Mouse (Mus musculus) midbrain, embryonic 11.5 days (tissue): ENCODE measurements around the gene Galnt10. TPM values are rescaled to one million over a fixed set of nuclear protein-coding genes. Genes with fewer than 3 reads are reported as not detected.
A peak's percentile ranks its signal among the peaks of the same experiment; 100 is the strongest.

Source experiments
- ATAC-seq: fragments of 200-750 bp; cut with Nextera tagmentation; 2 replicates; pipeline ENCODE4 v1.8.0; 2017; ENCODE audit warnings: moderate TSS enrichment, moderate library complexity; ENCODE audit not compliant: low FRiP score
- DNase-seq: peaks from one replicate; pipeline ENCODE4 v3.0.0; 2015; ENCODE audit warnings: low spot score; ENCODE audit errors: missing footprints
- H3K27ac ChIP-seq: fragments of 300-500 bp; sonication (generic); 2 replicates; pipeline ENCODE4 v1.5.1; 2014; ENCODE audit warnings: low read depth, low read length
- H3K27me3 ChIP-seq: fragments of 300-500 bp; sonication (generic); 2 replicates; pipeline ENCODE4 v1.6.1; 2014; ENCODE audit warnings: mild to moderate bottlenecking, low read length, moderate library complexity, mixed read lengths; ENCODE audit not compliant: control insufficient read depth, insufficient read depth
- H3K36me3 ChIP-seq: fragments of 300-500 bp; sonication (generic); 2 replicates; pipeline ENCODE4 v1.6.1; 2014; ENCODE audit warnings: mild to moderate bottlenecking, low read length, moderate library complexity, mixed read lengths; ENCODE audit not compliant: control insufficient read depth, insufficient read depth
- H3K4me1 ChIP-seq: fragments of 300-500 bp; sonication (generic); 2 replicates; pipeline ENCODE4 v1.6.1; 2014; ENCODE audit warnings: low read length; ENCODE audit not compliant: control insufficient read depth, insufficient read depth
- H3K4me2 ChIP-seq: fragments of 300-500 bp; sonication (generic); 2 replicates; pipeline ENCODE4 v1.6.1; 2014; ENCODE audit warnings: mild to moderate bottlenecking, moderate library complexity
- H3K4me3 ChIP-seq: fragments of 300-500 bp; sonication (generic); 2 replicates; pipeline ENCODE4 v1.5.1; 2014; ENCODE audit warnings: low read depth, low read length
- H3K9ac ChIP-seq: fragments of 300-500 bp; sonication (generic); 2 replicates; pipeline ENCODE4 v1.6.1; 2014; ENCODE audit warnings: low read length
- H3K9me3 ChIP-seq: fragments of 300-500 bp; sonication (generic); 2 replicates; pipeline ENCODE4 v1.6.1; 2016; ENCODE audit warnings: low read length; ENCODE audit not compliant: control insufficient read depth
- WGBS: fragments of 180-500 bp; shearing (Covaris S2); extraction: QIAGEN DNeasy Blood & Tissue Kit; methylation state at CpG from one replicate; pipeline ENCODE4 v1.1.7; 2014; 5-methylcytosine and 5-hydroxymethylcytosine counted together
- polyA plus RNA-seq: library from polyadenylated mRNA; unstranded; fragments of >200 nt; fragmentation: Nextera tagmentation; extraction: Ambion mirVana; gene quantifications from 2 replicates; pipeline ENCODE4 v1.2.1, GENCODE M21; 2014

Galnt10 gene
- polyA plus RNA-seq, 1 experiment from 2014 or later, result 13.9 TPM

DNA sequence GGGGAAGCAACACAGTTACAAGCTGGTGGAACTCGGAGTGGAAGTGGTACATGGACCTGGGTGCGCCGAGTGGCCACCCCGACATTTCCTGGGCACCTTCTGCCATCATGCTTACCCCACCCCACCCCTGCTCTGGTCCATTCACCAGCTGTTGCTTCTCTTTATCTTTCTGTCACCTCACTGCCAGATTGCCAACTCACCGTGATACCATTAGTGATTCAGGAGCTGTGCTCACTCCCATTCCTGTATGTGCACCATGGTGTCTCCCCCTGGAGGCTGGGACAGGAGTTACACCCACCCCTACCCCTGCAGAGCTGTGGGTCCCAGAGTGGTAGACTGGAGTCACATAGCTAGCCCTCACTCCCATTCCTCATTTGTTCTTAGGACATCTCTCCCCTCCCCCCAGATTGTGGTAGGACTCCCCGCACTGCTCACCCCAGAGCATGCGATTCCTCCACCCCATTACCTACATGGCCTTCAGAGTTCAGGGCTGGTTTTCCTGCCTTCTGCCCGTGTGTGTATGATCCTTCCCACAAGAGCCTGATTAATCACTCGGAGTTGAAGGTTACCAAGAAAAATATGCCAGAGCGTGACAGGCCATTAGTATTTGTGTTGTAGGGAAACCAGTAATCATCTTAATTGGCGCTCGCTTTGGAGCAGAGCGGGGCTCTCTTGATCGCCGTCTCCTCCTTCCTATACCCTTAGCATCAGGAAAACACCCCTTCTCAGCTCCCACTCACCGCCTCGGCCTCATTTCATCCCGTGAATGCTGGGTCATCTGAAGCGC is 102.2 kb downstream of the Galnt10 start:
- no peaks in the 10 kb centered on the region for H3K36me3 ChIP-seq
- H3K9me3 ChIP-seq, result no peaks in the 10 kb centered on the region
- H3K27me3 ChIP-seq, result no peaks in the 10 kb centered on the region
- WGBS, result 93% methylated on average over 19 of the region's 19 CpGs
- H3K4me2 ChIP-seq, result no peak overlapping the region
- H3K9ac ChIP-seq, result no peak overlapping the region
- no peak for DNase-seq
- no peaks in the 10 kb centered on the region for H3K4me1 ChIP-seq
- H3K4me3 ChIP-seq, result no peak overlapping the region
- no peak overlapping the region for H3K27ac ChIP-seq
- no peak for ATAC-seq

DNA sequence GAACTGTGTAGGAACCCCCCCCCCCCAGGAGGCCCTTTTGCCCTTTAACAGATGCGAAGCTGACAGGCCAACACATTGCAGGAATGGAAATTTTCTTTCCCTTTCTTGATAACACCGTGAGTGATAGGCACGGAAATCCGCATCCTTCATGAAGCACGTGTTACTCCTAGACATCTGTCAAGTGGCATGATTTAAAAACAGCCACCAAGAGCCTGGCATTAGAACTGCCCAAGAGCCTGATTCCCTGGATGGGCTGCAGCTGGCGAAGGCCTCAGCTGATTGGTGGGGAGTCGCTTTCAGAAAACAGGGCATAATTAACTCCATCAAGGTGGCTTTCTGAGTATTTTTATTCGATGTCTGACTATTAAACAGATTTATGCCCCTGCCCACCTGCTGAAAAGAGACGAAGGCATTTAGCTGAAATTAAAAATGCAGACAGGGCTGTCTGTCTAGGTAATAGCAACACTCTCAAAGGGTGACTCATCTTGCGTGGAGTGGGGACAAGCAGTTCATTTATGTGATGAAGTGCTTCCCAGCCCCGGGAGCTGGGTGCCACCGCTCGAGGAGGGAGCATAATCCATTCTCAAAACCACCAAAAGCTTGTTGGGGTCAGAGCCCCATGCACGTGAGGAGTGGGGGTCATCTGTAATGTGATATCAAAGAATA is 108.4 kb downstream of the Galnt10 start:
- no peak overlapping the region for H3K9ac ChIP-seq
- no peaks in the 10 kb centered on the region for H3K27me3 ChIP-seq
- no peaks in the 10 kb centered on the region for H3K36me3 ChIP-seq
- H3K9me3 ChIP-seq, result no peaks in the 10 kb centered on the region
- no peak overlapping the region for H3K4me3 ChIP-seq
- H3K27ac ChIP-seq, result no peak overlapping the region
- ATAC-seq, result no peak
- 82% methylated on average over 14 of the region's 14 CpGs for WGBS
- no peak for DNase-seq
- peaks cover 4% of the 10 kb centered on the region; the same call in 1 of the 2 replicates for H3K4me1 ChIP-seq
- H3K4me2 ChIP-seq, result no peak overlapping the region

DNA sequence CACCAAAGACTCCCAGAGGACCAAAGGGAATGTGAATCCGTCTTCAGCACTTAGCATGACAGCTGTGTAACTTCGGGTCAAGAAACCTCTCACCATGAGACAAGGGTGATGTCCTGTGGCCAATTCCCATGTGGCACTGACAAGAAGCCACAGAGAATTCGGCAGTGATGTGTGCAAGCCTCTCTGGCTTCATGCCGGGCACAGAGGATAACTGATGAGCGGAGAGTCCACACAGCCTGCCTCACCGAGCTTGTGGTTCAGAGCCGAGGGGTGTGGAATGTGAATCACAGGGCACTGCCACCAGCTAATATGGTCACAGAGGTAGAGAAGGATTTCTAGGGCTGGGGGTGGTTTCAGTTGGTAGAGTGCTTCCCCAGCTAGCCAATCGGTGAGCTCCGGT is 113.4 kb downstream of the Galnt10 start:
- H3K36me3 ChIP-seq, result no peaks in the 10 kb centered on the region
- H3K4me2 ChIP-seq, result no peak overlapping the region
- H3K4me3 ChIP-seq, result no peak overlapping the region
- H3K9me3 ChIP-seq, result no peaks in the 10 kb centered on the region
- H3K27me3 ChIP-seq, result no peaks in the 10 kb centered on the region
- no peak overlapping the region for H3K27ac ChIP-seq
- ATAC-seq, result no peak
- 84% methylated on average over 9 of the region's 9 CpGs for WGBS
- H3K9ac ChIP-seq, result no peak overlapping the region
- DNase-seq, result no peak
- peaks cover 11% of the 10 kb centered on the region for H3K4me1 ChIP-seq

DNA sequence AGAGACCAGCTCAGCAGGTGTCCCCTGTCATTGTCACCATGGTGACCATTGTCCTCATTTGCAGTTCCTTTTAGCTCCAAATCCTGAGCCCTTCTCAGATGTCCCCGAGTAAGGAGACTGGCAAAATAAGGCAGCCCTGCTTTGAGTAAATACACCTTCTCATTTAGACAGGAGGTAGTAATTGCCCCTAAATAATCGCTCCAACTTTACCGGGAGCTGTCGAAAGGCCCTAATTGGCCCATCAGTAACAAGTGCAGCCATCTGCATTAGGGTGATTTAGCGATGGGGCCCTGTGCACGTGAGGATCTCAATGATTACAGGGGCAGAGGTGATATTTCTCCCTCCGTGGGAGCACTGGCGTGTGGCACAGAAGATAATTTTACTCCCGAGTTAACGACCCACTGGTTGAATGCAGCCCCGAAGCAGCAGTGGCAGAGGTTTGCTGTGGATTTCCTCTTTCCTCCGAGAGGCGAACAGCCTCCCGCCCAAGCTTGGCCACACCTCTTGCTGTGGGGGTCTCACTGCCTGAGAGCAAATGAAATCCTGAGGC is 115.3 kb downstream of the Galnt10 start:
- no peak overlapping the region for H3K4me2 ChIP-seq
- 27% methylated on average over 14 of the region's 14 CpGs for WGBS
- no peak overlapping the region for H3K27ac ChIP-seq
- DNase-seq (no peak), ATAC-seq (no peak)
- H3K27me3 ChIP-seq, result no peaks in the 10 kb centered on the region
- H3K9ac ChIP-seq, result no peak overlapping the region
- no peaks in the 10 kb centered on the region for H3K36me3 ChIP-seq
- no peak overlapping the region for H3K4me3 ChIP-seq
- H3K4me1 ChIP-seq, result peaks cover 11% of the 10 kb centered on the region
- no peaks in the 10 kb centered on the region for H3K9me3 ChIP-seq

DNA sequence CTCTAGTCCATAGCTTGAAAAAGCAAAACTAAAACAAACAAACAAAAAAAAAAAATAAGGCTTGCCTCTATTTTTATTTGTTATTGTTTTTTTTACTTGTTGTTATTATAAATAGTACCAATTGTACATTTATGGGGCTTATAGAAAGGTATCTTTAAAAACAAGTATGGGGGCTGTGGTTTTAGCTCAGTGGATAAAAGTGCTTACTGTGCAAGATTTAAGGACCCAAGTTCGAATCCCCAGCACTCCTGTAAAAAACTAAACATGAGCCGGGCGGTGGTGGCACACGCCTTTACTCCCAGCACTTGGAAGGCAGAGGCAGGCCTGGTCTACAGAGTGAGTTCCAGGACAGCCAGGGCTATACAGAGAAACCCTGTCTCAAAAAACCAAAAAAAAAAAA is 116.1 kb downstream of the Galnt10 start:
- 93% methylated on average over 4 of the region's 4 CpGs for WGBS
- no peaks in the 10 kb centered on the region for H3K36me3 ChIP-seq
- no peaks in the 10 kb centered on the region for H3K27me3 ChIP-seq
- H3K4me2 ChIP-seq, result no peak overlapping the region
- ATAC-seq, result no peak
- H3K4me3 ChIP-seq, result no peak overlapping the region
- no peak for DNase-seq
- no peak overlapping the region for H3K27ac ChIP-seq
- H3K9ac ChIP-seq, result no peak overlapping the region
- H3K4me1 ChIP-seq, result peaks cover 13% of the 10 kb centered on the region
- H3K9me3 ChIP-seq, result no peaks in the 10 kb centered on the region

DNA sequence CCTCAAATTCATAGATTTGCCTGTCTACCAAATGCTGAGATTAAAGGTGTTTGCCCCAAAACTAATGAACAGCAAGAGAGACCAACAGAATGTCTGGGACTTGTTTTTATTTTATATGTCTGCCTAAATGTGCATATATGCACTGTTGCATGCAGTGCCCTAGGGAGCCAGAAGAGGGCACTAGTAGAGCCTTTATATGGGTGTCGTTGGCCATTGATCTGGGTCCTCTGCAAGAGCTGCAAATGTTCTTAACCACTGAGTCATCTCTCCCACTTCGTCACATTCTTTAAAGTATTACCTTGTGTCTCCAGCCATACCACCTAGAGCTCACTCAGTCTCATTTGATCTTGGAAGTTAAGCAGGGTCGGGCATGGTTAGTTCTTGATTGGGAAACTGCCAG is 118.9 kb downstream of the Galnt10 start:
- H3K4me2 ChIP-seq, result no peak overlapping the region
- H3K4me3 ChIP-seq, result no peak overlapping the region
- no peak overlapping the region for H3K27ac ChIP-seq
- H3K27me3 ChIP-seq, result no peaks in the 10 kb centered on the region
- H3K9me3 ChIP-seq, result no peaks in the 10 kb centered on the region
- no peaks in the 10 kb centered on the region for H3K36me3 ChIP-seq
- peaks cover 19% of the 10 kb centered on the region for H3K4me1 ChIP-seq
- DNase-seq (no peak), ATAC-seq (no peak)
- no peak overlapping the region for H3K9ac ChIP-seq
- 88% methylated on average over 3 of the region's 3 CpGs for WGBS

DNA sequence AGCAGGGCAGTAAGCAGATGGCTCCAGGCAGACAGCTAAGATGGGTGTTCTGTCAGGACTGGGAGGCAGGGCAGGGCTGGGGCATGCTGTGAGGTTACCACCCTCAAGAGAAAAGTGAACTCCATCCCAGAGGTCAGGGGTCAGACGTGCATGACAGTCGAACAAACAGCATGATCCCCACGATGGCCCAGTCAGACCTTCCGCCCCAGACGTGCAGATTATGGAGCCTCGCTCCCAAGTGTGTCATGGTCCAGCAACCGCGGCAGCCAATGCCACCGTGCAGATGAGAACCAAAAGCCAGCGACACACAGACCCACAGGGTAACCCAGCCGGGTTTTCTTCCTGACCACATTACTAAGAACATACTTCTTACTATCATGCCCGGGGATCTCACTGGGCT is 121.4 kb downstream of the Galnt10 start:
- no peak overlapping the region for H3K4me2 ChIP-seq
- ATAC-seq (0 out of 2 replicates have a peak, but pooled peaks have one; percentile 35), DNase-seq (no peak)
- H3K9me3 ChIP-seq, result no peaks in the 10 kb centered on the region
- 29% methylated on average over 12 of the region's 12 CpGs for WGBS
- no peak overlapping the region for H3K4me3 ChIP-seq
- no peak overlapping the region for H3K27ac ChIP-seq
- no peaks in the 10 kb centered on the region for H3K27me3 ChIP-seq
- no peaks in the 10 kb centered on the region for H3K36me3 ChIP-seq
- no peak overlapping the region for H3K9ac ChIP-seq
- H3K4me1 ChIP-seq, result peaks cover 10% of the 10 kb centered on the region

DNA sequence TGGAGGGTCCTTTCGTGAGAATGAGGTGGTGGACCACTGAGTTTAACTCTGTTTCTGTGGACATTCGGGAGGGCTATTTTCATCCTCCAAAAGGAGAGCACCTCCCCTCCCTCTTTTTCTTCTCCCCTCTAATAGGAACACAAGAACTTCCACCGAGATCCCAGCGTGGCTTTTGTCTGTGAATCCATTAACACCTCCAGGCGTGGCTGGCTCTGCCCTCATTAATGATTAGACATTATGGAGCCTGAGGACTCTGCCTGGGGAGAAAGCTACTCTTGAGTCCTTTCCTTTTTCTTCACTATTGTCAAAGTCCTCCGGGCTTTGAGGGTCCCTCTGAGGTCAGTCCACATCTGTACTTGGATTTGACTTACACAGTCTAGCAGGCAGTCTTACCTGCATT is 121.9 kb downstream of the Galnt10 start:
- Histone ChIP-seq H3K36me3 (no peaks in the 10 kb centered on the region), H3K4me3 (no peak overlapping the region), H3K4me2 (no peak overlapping the region), H3K9me3 (no peaks in the 10 kb centered on the region), H3K27me3 (no peaks in the 10 kb centered on the region), H3K27ac (no peak overlapping the region), H3K9ac (no peak overlapping the region), H3K4me1 (peaks cover 10% of the 10 kb centered on the region)
- no peak for ATAC-seq
- no peak for DNase-seq
- 45% methylated on average over 6 of the region's 6 CpGs for WGBS

DNA sequence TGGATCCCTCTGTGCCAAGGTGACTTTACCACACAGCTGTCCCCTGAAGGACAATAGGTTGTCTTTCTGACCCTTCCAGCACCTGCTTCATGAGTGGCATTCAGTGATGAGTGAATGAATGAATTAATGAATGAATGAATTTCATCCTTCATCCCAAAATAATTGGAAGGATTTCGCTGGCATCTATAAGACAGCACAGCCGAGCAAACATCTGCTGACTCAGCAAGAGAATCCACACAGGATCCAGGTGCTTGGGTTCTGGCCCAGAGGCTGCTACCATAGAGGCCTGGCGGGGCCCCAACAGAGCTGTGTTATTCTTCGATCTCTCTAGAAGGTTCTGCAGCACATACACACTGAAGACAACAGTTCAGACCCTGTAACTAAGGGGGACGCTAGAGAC is 125.5 kb downstream of the Galnt10 start:
- Histone ChIP-seq H3K36me3 (no peaks in the 10 kb centered on the region), H3K4me2 (no peak overlapping the region), H3K27me3 (no peaks in the 10 kb centered on the region), H3K9ac (no peak overlapping the region), H3K4me3 (no peak overlapping the region), H3K4me1 (peaks cover 23% of the 10 kb centered on the region), H3K27ac (no peak overlapping the region), H3K9me3 (no peaks in the 10 kb centered on the region)
- DNase-seq, result no peak
- ATAC-seq, result no peak
- WGBS, result 94% methylated on average over 5 of the region's 5 CpGs
